Mouse (Mus musculus) heart, postnatal 0 days (tissue): ENCODE results near the gene Pde2a. TPM values are rescaled to one million over a fixed set of nuclear protein-coding genes. Genes with fewer than 3 reads are reported as not detected.

Experiments
- ATAC-seq: fragments of 200-750 bp; cut with Nextera tagmentation; 2 replicates; pipeline ENCODE4 v1.8.0; 2017; ENCODE audit warnings: low read depth, moderate number of reproducible peaks, moderate library complexity; ENCODE audit not compliant: insufficient read depth
- DNase-seq: peaks from one replicate; pipeline ENCODE4 v3.0.0-alpha.2; 2016; ENCODE audit warnings: low spot score
- H3K27ac ChIP-seq: fragments of 300-500 bp; sonication (generic); 2 replicates; pipeline ENCODE4 v1.5.1; 2014; ENCODE audit warnings: low read depth, mild to moderate bottlenecking
- H3K27me3 ChIP-seq: fragments of 300-500 bp; sonication (generic); 2 replicates; pipeline ENCODE4 v1.6.1; 2014; ENCODE audit warnings: low read length, mixed read lengths; ENCODE audit not compliant: control insufficient read depth, insufficient read depth
- H3K36me3 ChIP-seq: fragments of 300-500 bp; sonication (generic); replicated peaks from 2 replicates; pipeline ENCODE4 v1.6.1; 2014; ENCODE audit warnings: low read length, mixed read lengths; ENCODE audit not compliant: control insufficient read depth, insufficient read depth
- H3K4me1 ChIP-seq: fragments of 300-500 bp; sonication (generic); 2 replicates; pipeline ENCODE4 v1.6.1; 2014; ENCODE audit warnings: antibody characterized with exemption; ENCODE audit not compliant: control insufficient read depth, insufficient read depth
- H3K4me2 ChIP-seq: fragments of 300-500 bp; sonication (generic); 2 replicates; pipeline ENCODE4 v1.6.1; 2014; ENCODE audit warnings: low read depth, mild to moderate bottlenecking, low read length, moderate library complexity
- H3K4me3 ChIP-seq: fragments of 300-500 bp; sonication (generic); 2 replicates; pipeline ENCODE4 v1.5.1; 2014; ENCODE audit warnings: low read depth, low read length
- H3K9ac ChIP-seq: fragments of 300-500 bp; sonication (generic); replicated peaks from 2 replicates; pipeline ENCODE4 v1.6.1; 2014; ENCODE audit warnings: low read depth, low read length, mixed read lengths
- H3K9me3 ChIP-seq: fragments of 300-500 bp; sonication (generic); replicated peaks from 2 replicates; pipeline ENCODE4 v1.6.1; 2016; ENCODE audit warnings: low read length; ENCODE audit not compliant: control insufficient read depth
- CTCF ChIP-seq: IDR thresholded peaks from 2 replicates; pipeline ENCODE4 v1.5.1; 2016; ENCODE audit warnings: antibody characterized with exemption, control low read depth, low read depth
- EP300 ChIP-seq: IDR thresholded peaks from 2 replicates; pipeline ENCODE4 v1.6.1; 2016; ENCODE audit warnings: antibody characterized with exemption, low read depth
- WGBS: fragments of 180-500 bp; shearing (Covaris S2); extraction: QIAGEN DNeasy Blood & Tissue Kit; methylation state at CpG from one replicate; pipeline ENCODE4 v1.1.7; 2014; 5-methylcytosine and 5-hydroxymethylcytosine counted together
- polyA plus RNA-seq: library from polyadenylated mRNA; unstranded; fragments of >200 nt; fragmentation: Nextera tagmentation; extraction: Ambion mirVana; gene quantifications from 2 replicates; pipeline ENCODE4 v1.2.1, GENCODE M21; 2015
- total RNA-seq: library from RNA; depleted of rRNA; stranded (reverse); fragments of >200 nt; gene quantifications from 2 replicates; pipeline ENCODE4 v1.2.3, GENCODE M21; 2014; ENCODE audit warnings: low replicate concordance

The Pde2a gene
- total and polyA plus RNA-seq, 2 experiments from 2014 or later: 4.7 to 19.3 TPM

DNA sequence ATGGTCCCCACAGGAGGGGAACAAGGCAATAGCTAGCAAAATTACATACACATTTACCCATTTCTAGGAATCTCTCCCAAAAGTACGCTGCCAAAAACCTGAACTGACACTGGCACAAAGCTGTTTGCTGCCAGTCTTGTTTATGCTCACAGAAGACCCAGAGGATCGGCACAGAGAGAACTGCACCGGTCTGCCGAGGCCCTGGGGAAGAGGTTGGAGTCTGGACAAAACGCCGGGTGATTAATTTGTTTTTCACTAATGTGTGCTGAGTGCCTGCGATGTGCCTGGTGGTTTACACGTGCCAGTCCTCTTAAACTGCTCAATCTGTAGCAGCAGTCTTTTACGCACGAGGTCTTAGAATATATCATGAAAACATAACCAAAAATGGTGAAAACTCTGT, 113.6 kb downstream of the Pde2a start:
- 74% methylated on average over 10 of the region's 10 CpGs for WGBS
- no peak overlapping the region for H3K4me2 ChIP-seq
- no peaks in the 10 kb centered on the region for H3K4me1 ChIP-seq
- no peak overlapping the region for H3K9ac ChIP-seq
- TF ChIP-seq EP300 (no peak), CTCF (no peak)
- no peak for DNase-seq
- H3K9me3 ChIP-seq: no peaks in the 10 kb centered on the region
- no peak overlapping the region for H3K27ac ChIP-seq
- H3K36me3 ChIP-seq: no peaks in the 10 kb centered on the region
- no peak for ATAC-seq
- H3K27me3 ChIP-seq: no peaks in the 10 kb centered on the region
- no peak overlapping the region for H3K4me3 ChIP-seq

GRCm38 (mm10) chr7:101535517-101535916, 114.0 kb downstream of the Pde2a start:
- WGBS: 78% methylated on average over 5 of the region's 5 CpGs
- no peaks in the 10 kb centered on the region for H3K27me3 ChIP-seq
- no peak for DNase-seq
- H3K4me1 ChIP-seq: no peaks in the 10 kb centered on the region
- H3K36me3 ChIP-seq: no peaks in the 10 kb centered on the region
- H3K27ac ChIP-seq: no peak overlapping the region
- no peak overlapping the region for H3K4me3 ChIP-seq
- TF ChIP-seq EP300 (no peak), CTCF (no peak)
- H3K4me2 ChIP-seq: no peak overlapping the region
- no peaks in the 10 kb centered on the region for H3K9me3 ChIP-seq
- no peak overlapping the region for H3K9ac ChIP-seq
- ATAC-seq: no peak

GRCm38 (mm10) chr7:101537541-101537940, 116.0 kb downstream of the Pde2a start:
- no peaks in the 10 kb centered on the region for H3K36me3 ChIP-seq
- TF ChIP-seq CTCF (no peak), EP300 (no peak)
- no peak overlapping the region for H3K4me3 ChIP-seq
- WGBS: 42% methylated on average over 8 of the region's 8 CpGs
- H3K4me2 ChIP-seq: 0 out of 2 replicates have a peak overlapping the region, but pooled peaks have one; percentile 0
- ATAC-seq (no peak), DNase-seq (no peak)
- no peaks in the 10 kb centered on the region for H3K4me1 ChIP-seq
- no peak overlapping the region for H3K27ac ChIP-seq
- no peak overlapping the region for H3K9ac ChIP-seq
- H3K9me3 ChIP-seq: no peaks in the 10 kb centered on the region
- H3K27me3 ChIP-seq: 0 out of 2 replicates have a peak, but pooled peaks cover 5% of the 10 kb centered on the region

- Histone ChIP-seq H3K4me3 (no peak overlapping the region), H3K4me2 (0 out of 2 replicates have a peak overlapping the region, but pooled peaks have one; percentile 0), H3K9ac (no peak overlapping the region), H3K4me1 (no peaks in the 10 kb centered on the region), H3K9me3 (no peaks in the 10 kb centered on the region), H3K27ac (no peak overlapping the region), H3K27me3 (0 out of 2 replicates have a peak, but pooled peaks cover 5% of the 10 kb centered on the region), H3K36me3 (no peaks in the 10 kb centered on the region)
- DNase-seq: peak; percentile 30
- TF ChIP-seq CTCF (peak; percentile 60), EP300 (no peak)
- ATAC-seq: no peak; the same call in 1 of the 2 replicates
- 37% methylated on average over 14 of the region's 14 CpGs for WGBS
Measured at GRCm38 (mm10) chr7:101538141-101538933, 116.8 kb downstream of the Pde2a start.

GRCm38 (mm10) chr7:101539774-101540173, 118.3 kb downstream of the Pde2a start:
- TF ChIP-seq EP300 (no peak), CTCF (no peak)
- no peak for ATAC-seq
- H3K4me1 ChIP-seq: no peaks in the 10 kb centered on the region

More at GRCm38 (mm10) chr7:101539774-101540173, 118.3 kb downstream of the Pde2a start:
- Histone ChIP-seq H3K9me3 (no peaks in the 10 kb centered on the region), H3K9ac (no peak overlapping the region), H3K27me3 (0 out of 2 replicates have a peak, but pooled peaks cover 5% of the 10 kb centered on the region), H3K4me3 (no peak overlapping the region), H3K4me2 (no peak overlapping the region), H3K36me3 (no peaks in the 10 kb centered on the region), H3K27ac (no peak overlapping the region)
- no peak for DNase-seq
- 31% methylated on average over 9 of the region's 9 CpGs for WGBS
